Mouse (Mus musculus) cortical plate, adult 2 months (tissue): ENCODE results near the gene Gga1.

Experiments used
- CTCF ChIP-seq: fragments of 200-500 bp; IDR thresholded peaks from 2 replicates; pipeline ENCODE4 v1.5.1; 2011; ENCODE audit warnings: mild to moderate bottlenecking, control low read depth, low read length; ENCODE audit not compliant: insufficient read depth; ENCODE audit errors: extremely low read depth
- POLR2A ChIP-seq: fragments of 200-500 bp; IDR thresholded peaks from 2 replicates; pipeline ENCODE4 v1.6.1; 2011; ENCODE audit warnings: mild to moderate bottlenecking, low read length, control low read depth; ENCODE audit not compliant: insufficient read depth; ENCODE audit errors: extremely low read depth

- no peak for TF ChIP-seq POLR2A
- TF ChIP-seq CTCF = no peak
Measured at GRCm38 (mm10) chr15:78845867-78846266, 31.1 kb upstream of the Gga1 start.
